Mouse (Mus musculus) midbrain, embryonic 14.5 days (tissue): ENCODE measurements at regions not wholly inside any gene's neighbourhood (a gene's known extent, or its start where the extent isn't known, plus 50 kb on each side); places are given as distances from the start of the nearest gene placed in this dataset.

Source experiments
- ATAC-seq: fragments of 200-750 bp; cut with Nextera tagmentation; 2 replicates; pipeline ENCODE4 v1.8.0; 2017; ENCODE audit warnings: moderate number of reproducible peaks, moderate library complexity; ENCODE audit not compliant: low FRiP score, low TSS enrichment
- DNase-seq: peaks from one replicate; pipeline ENCODE4 v3.0.0-alpha.2; 2015
- H3K27ac ChIP-seq: fragments of 300-500 bp; sonication (generic); replicated peaks from 2 replicates; pipeline ENCODE4 v1.5.1; 2014; ENCODE audit warnings: mild to moderate bottlenecking, low read depth, low read length, moderate library complexity
- H3K27me3 ChIP-seq: fragments of 300-500 bp; sonication (generic); 2 replicates; pipeline ENCODE4 v1.6.1; 2014; ENCODE audit warnings: low read length, control low read depth, mixed read lengths; ENCODE audit not compliant: control insufficient read depth, insufficient read depth
- H3K36me3 ChIP-seq: fragments of 300-500 bp; sonication (generic); 2 replicates; pipeline ENCODE4 v1.6.1; 2014; ENCODE audit warnings: low read length, control low read depth; ENCODE audit not compliant: control insufficient read depth, insufficient read depth
- H3K4me1 ChIP-seq: fragments of 300-500 bp; sonication (generic); 2 replicates; pipeline ENCODE4 v1.6.1; 2014; ENCODE audit warnings: mild to moderate bottlenecking, antibody characterized with exemption, low read length, control low read depth; ENCODE audit not compliant: control insufficient read depth, insufficient read depth
- H3K4me2 ChIP-seq: fragments of 300-500 bp; sonication (generic); 2 replicates; pipeline ENCODE4 v1.6.1; 2014; ENCODE audit warnings: mild to moderate bottlenecking, low read length, moderate library complexity
- H3K4me3 ChIP-seq: fragments of 300-500 bp; sonication (generic); replicated peaks from 2 replicates; pipeline ENCODE4 v1.5.1; 2014; ENCODE audit warnings: low read depth, low read length
- H3K9ac ChIP-seq: fragments of 300-500 bp; sonication (generic); replicated peaks from 2 replicates; pipeline ENCODE4 v1.6.1; 2014; ENCODE audit warnings: mild to moderate bottlenecking, low read length, moderate library complexity
- H3K9me3 ChIP-seq: fragments of 300-500 bp; sonication (generic); 2 replicates; pipeline ENCODE4 v1.6.1; 2016; ENCODE audit warnings: low read length, control low read depth, mixed read lengths; ENCODE audit not compliant: control insufficient read depth
- WGBS: fragments of 180-500 bp; shearing (Covaris S2); extraction: QIAGEN DNeasy Blood & Tissue Kit; methylation state at CpG from one replicate; pipeline ENCODE4 v1.1.7; 2014; 5-methylcytosine and 5-hydroxymethylcytosine counted together

GRCm38 (mm10) chr1:18968935-18969334, 133.9 kb upstream of the Tfap2d start:
- no peak overlapping the region for H3K4me3 ChIP-seq
- no peak overlapping the region for H3K27ac ChIP-seq
- H3K36me3 ChIP-seq = no peaks in the 10 kb centered on the region
- WGBS = 77% methylated on average over 2 of the region's 2 CpGs
- no peaks in the 10 kb centered on the region for H3K4me1 ChIP-seq
- no peaks in the 10 kb centered on the region for H3K9me3 ChIP-seq
- no peak overlapping the region for H3K9ac ChIP-seq
- H3K4me2 ChIP-seq = no peak overlapping the region
- ATAC-seq (0 out of 2 replicates have a peak, but pooled peaks have one; percentile 13), DNase-seq (no peak)
- H3K27me3 ChIP-seq = no peaks in the 10 kb centered on the region

GRCm38 (mm10) chr1:18970173-18970572, 132.6 kb upstream of the Tfap2d start:
- Histone ChIP-seq H3K27ac (no peak overlapping the region), H3K4me2 (no peak overlapping the region), H3K4me1 (no peaks in the 10 kb centered on the region), H3K36me3 (no peaks in the 10 kb centered on the region), H3K4me3 (no peak overlapping the region), H3K27me3 (no peaks in the 10 kb centered on the region), H3K9me3 (no peaks in the 10 kb centered on the region), H3K9ac (no peak overlapping the region)
- ATAC-seq = no peak
- no peak for DNase-seq

GRCm38 (mm10) chr1:18973826-18974620, 128.8 kb upstream of the Tfap2d start:
- Histone ChIP-seq H3K4me1 (no peaks in the 10 kb centered on the region), H3K9me3 (no peaks in the 10 kb centered on the region), H3K4me2 (no peak overlapping the region), H3K4me3 (no peak overlapping the region), H3K9ac (no peak overlapping the region), H3K27ac (no peak overlapping the region), H3K27me3 (no peaks in the 10 kb centered on the region), H3K36me3 (no peaks in the 10 kb centered on the region)
- DNase-seq (no peak), ATAC-seq (no peak)
- WGBS = 84% methylated on average over 6 of the region's 6 CpGs

DNA sequence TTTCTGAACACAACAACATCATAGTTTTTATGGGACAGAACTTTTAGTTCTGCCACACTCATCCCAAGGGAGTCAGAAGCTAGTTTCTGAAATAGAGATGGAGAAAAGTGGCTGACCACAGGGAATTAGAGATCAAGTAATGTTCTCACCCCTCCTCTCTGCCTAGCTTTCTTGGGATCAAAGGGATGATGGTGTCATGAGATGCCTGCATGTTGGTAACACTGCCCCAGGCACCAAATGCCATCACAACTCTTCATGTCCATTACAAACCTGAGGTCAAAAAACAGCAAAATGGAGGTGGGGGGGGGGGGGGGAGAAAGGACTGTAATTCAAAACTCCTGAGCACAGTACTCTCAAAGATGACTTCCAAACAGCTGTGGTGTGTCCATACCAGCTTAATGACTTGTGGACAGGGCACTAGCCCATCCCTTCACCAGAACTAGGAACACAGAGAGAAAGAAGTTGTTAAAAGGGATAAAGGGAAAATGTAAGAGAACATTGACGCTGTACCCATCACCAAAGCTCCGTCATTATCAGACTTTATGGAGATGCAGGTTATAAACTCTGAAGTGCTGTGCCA, 127.9 kb upstream of the Tfap2d start:
- H3K9me3 ChIP-seq = no peaks in the 10 kb centered on the region
- H3K4me1 ChIP-seq = no peaks in the 10 kb centered on the region
- H3K4me3 ChIP-seq = no peak overlapping the region
- H3K36me3 ChIP-seq = no peaks in the 10 kb centered on the region
- H3K27ac ChIP-seq = no peak overlapping the region
- no peak overlapping the region for H3K4me2 ChIP-seq
- H3K9ac ChIP-seq = no peak overlapping the region
- no peak for ATAC-seq
- WGBS = 79% methylated on average over 2 of the region's 2 CpGs
- no peak for DNase-seq
- H3K27me3 ChIP-seq = no peaks in the 10 kb centered on the region

GRCm38 (mm10) chr1:18975500-18975899, 127.3 kb upstream of the Tfap2d start:
- Histone ChIP-seq H3K36me3 (no peaks in the 10 kb centered on the region), H3K9me3 (no peaks in the 10 kb centered on the region), H3K4me3 (no peak overlapping the region), H3K4me1 (no peaks in the 10 kb centered on the region), H3K9ac (no peak overlapping the region), H3K27ac (no peak overlapping the region), H3K4me2 (no peak overlapping the region), H3K27me3 (no peaks in the 10 kb centered on the region)
- ATAC-seq = no peak
- DNase-seq = peak; percentile 15
- WGBS = 65% methylated on average over 2 of the region's 2 CpGs

GRCm38 (mm10) chr1:18976705-18977309, 126.0 kb upstream of the Tfap2d start:
- Histone ChIP-seq H3K27me3 (no peaks in the 10 kb centered on the region), H3K9ac (no peak overlapping the region), H3K36me3 (no peaks in the 10 kb centered on the region), H3K9me3 (no peaks in the 10 kb centered on the region), H3K4me1 (no peaks in the 10 kb centered on the region), H3K4me2 (0 out of 2 replicates have a peak overlapping the region, but pooled peaks have one; percentile 13), H3K4me3 (no peak overlapping the region), H3K27ac (no peak overlapping the region)
- ATAC-seq (no peak), DNase-seq (peak; percentile 83)
- 39% methylated on average over 10 of the region's 10 CpGs for WGBS

GRCm38 (mm10) chr1:18979141-18979540, 123.7 kb upstream of the Tfap2d start:
- H3K9me3 ChIP-seq = no peaks in the 10 kb centered on the region
- no peaks in the 10 kb centered on the region for H3K4me1 ChIP-seq
- H3K27me3 ChIP-seq = no peaks in the 10 kb centered on the region
- WGBS = 84% methylated on average over 2 of the region's 2 CpGs
- DNase-seq (peak; percentile 19), ATAC-seq (no peak)
- no peak overlapping the region for H3K4me2 ChIP-seq
- H3K4me3 ChIP-seq = no peak overlapping the region
- H3K9ac ChIP-seq = no peak overlapping the region
- H3K27ac ChIP-seq = no peak overlapping the region
- no peaks in the 10 kb centered on the region for H3K36me3 ChIP-seq

DNA sequence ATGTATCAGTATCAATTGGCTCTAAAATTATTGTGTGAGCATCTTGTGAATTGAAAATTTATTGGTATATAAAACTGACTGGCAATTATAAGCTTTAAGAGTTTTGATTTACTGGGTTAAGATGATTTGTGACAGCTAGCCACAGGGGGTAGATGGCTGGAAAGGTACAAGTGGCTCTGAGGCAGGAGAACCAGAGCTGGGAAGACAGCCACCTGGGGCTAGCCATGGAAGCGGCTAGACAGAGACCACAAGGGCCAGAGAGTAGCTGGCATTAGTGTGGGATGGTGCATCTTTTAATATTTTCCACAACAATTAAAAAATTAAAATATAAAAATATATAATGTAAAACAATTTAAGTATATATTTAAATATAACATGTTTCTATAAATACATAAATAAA, 86.0 kb upstream of the Tfap2d start:
- no peak overlapping the region for H3K4me3 ChIP-seq
- no peak for DNase-seq
- no peaks in the 10 kb centered on the region for H3K9me3 ChIP-seq
- no peaks in the 10 kb centered on the region for H3K36me3 ChIP-seq
- no peak overlapping the region for H3K27ac ChIP-seq
- H3K4me1 ChIP-seq = no peaks in the 10 kb centered on the region
- H3K4me2 ChIP-seq = no peak overlapping the region
- 54% methylated on average over 1 of the region's 1 CpGs for WGBS
- no peak overlapping the region for H3K9ac ChIP-seq
- H3K27me3 ChIP-seq = no peaks in the 10 kb centered on the region
- no peak; the same call in 1 of the 2 replicates for ATAC-seq
